Mouse (Mus musculus) ES-E14 (cell line): ENCODE results near the gene Ccdc184.

Experiments
- CHD2 ChIP-seq: IDR thresholded peaks from 2 replicates; pipeline ENCODE4 v1.6.1; 2014; ENCODE audit warnings: mild to moderate bottlenecking, low read depth, low read length, inconsistent platforms
- HCFC1 ChIP-seq: IDR thresholded peaks from 2 replicates; pipeline ENCODE4 v1.6.1; 2012; ENCODE audit warnings: low read length, inconsistent platforms, borderline replicate concordance; ENCODE audit not compliant: insufficient read depth
- MAFK ChIP-seq: IDR thresholded peaks from 2 replicates; pipeline ENCODE4 v1.6.1; 2014; ENCODE audit warnings: mild to moderate bottlenecking, low read depth, low read length, inconsistent platforms; ENCODE audit not compliant: insufficient read depth

GRCm38 (mm10) chr15:98170917-98171316 is 4.0 kb downstream of the Ccdc184 start:
- no peak for TF ChIP-seq MAFK
- TF ChIP-seq CHD2, result no peak
- no peak for TF ChIP-seq HCFC1
